Mouse (Mus musculus) limb, embryonic 11.5 days (tissue): ENCODE measurements at regions not wholly inside any gene's neighbourhood (a gene's known extent, or its start where the extent isn't known, plus 50 kb on each side); places are given as distances from the start of the nearest gene placed in this dataset. TPM values are rescaled to one million over a fixed set of nuclear protein-coding genes. Genes with fewer than 3 reads are reported as not detected.
A peak's percentile ranks its signal among the peaks of the same experiment; 100 is the strongest.
"Not testable (repeated sequence)": the region's sequence is repeated elsewhere in the genome, so short reads cannot be mapped to it uniquely, and the experiment has no call there.

Source experiments
- ATAC-seq: fragments of 200-750 bp; cut with Nextera tagmentation; 2 replicates; pipeline ENCODE4 v1.8.0; 2017; ENCODE audit warnings: low read depth; ENCODE audit not compliant: insufficient number of reproducible peaks, low FRiP score, low TSS enrichment
- DNase-seq: peaks from one replicate; pipeline ENCODE4 v3.0.0-alpha.2; 2015; ENCODE audit warnings: low spot score
- H3K27ac ChIP-seq: fragments of 300-500 bp; sonication (generic); replicated peaks from 2 replicates; pipeline ENCODE4 v1.5.1; 2014; ENCODE audit warnings: low read depth, mild to moderate bottlenecking, low read length
- H3K27me3 ChIP-seq: fragments of 300-500 bp; sonication (generic); 2 replicates; pipeline ENCODE4 v1.6.1; 2014; ENCODE audit warnings: mild to moderate bottlenecking, low read length, mixed read lengths; ENCODE audit not compliant: control insufficient read depth, insufficient read depth
- H3K36me3 ChIP-seq: fragments of 300-500 bp; sonication (generic); 2 replicates; pipeline ENCODE4 v1.6.1; 2014; ENCODE audit warnings: mild to moderate bottlenecking, low read length, moderate library complexity, mixed read lengths; ENCODE audit not compliant: control insufficient read depth, insufficient read depth
- H3K4me1 ChIP-seq: fragments of 300-500 bp; sonication (generic); 2 replicates; pipeline ENCODE4 v1.6.1; 2014; ENCODE audit warnings: low read length, mixed read lengths; ENCODE audit not compliant: control insufficient read depth, insufficient read depth
- H3K4me2 ChIP-seq: fragments of 300-500 bp; sonication (generic); 2 replicates; pipeline ENCODE4 v1.6.1; 2014; ENCODE audit warnings: low read depth, mild to moderate bottlenecking, moderate library complexity; ENCODE audit not compliant: severe bottlenecking
- H3K4me3 ChIP-seq: fragments of 300-500 bp; sonication (generic); 2 replicates; pipeline ENCODE4 v1.5.1; 2014; ENCODE audit warnings: low read depth, low read length
- H3K9ac ChIP-seq: fragments of 300-500 bp; sonication (generic); 2 replicates; pipeline ENCODE4 v1.6.1; 2014; ENCODE audit warnings: mild to moderate bottlenecking, low read length
- H3K9me3 ChIP-seq: fragments of 300-500 bp; sonication (generic); 2 replicates; pipeline ENCODE4 v1.6.1; 2016; ENCODE audit warnings: low read length; ENCODE audit not compliant: control insufficient read depth
- WGBS: fragments of 180-500 bp; shearing (Covaris S2); extraction: QIAGEN DNeasy Blood & Tissue Kit; methylation state at CpG from one replicate; pipeline ENCODE4 v1.1.7; 2014; 5-methylcytosine and 5-hydroxymethylcytosine counted together
- microRNA-seq: library from miRNA; unstranded; fragments of <30 nt; microRNA quantifications from one replicate; pipeline ENCODE4, GENCODE M21; 2016

DNA sequence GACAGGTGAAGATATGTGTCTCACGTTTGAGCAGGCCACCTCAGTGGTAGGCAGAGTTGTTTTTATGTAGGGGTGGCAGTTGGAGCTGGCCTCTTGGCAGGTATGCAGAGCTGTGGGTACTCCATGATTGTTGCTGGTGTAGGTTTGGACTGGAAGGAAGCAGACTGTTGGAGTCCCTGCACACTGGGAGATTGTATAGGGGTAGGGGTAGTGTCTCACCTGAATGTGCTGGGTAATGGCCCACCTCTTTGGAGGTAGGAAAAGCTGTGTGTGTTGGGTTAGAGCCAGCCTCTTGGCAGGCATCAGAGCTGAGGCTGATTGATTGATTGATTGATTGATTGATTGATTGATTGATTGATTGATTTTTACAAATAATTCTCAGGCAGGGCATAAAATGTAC, 79.6 kb upstream of the Myo9b start:
- 56% methylated on average over 1 of the region's 1 CpGs for WGBS
- not testable (repeated sequence) for DNase-seq, H3K9me3 ChIP-seq, H3K4me1 ChIP-seq, H3K4me2 ChIP-seq, H3K9ac ChIP-seq, H3K36me3 ChIP-seq, H3K27ac ChIP-seq, ATAC-seq, H3K27me3 ChIP-seq, H3K4me3 ChIP-seq

DNA sequence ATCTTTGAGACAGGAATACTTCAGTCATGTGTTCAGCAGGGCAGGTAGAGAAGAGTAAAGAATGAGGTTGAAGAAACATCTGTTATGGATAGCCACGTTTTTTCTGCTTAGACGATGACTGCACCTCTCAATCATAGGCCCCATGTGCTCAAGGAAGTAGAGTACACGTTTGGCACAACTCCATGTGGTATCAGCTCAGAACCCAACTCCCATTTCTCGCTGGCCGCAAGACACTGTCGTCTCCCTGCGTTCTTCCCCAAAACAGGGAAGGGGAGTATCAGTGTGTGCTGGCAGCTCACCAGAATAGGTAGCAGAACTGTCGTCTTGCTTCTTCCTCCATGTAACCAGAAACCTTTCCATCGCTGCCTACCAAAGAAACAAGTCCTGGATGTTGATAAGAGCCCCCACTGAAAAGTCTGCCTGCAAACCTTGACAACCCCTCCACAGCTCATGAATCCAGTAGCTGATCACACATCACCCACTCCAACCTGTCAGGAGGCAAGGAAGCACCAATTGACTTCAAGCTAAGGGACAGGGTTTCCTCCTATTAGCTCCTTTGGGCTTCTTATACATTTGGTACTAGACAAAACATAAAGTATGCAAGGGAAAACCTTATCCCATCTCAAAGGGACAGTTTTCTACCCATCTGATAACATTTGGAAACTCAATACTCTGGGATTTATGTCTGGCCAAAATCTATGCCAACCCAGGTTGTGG, 77.3 kb upstream of the Myo9b start:
- 75% methylated on average over 9 of the region's 9 CpGs for WGBS
- not testable (repeated sequence) for H3K27ac ChIP-seq, H3K4me1 ChIP-seq, H3K4me2 ChIP-seq, H3K27me3 ChIP-seq, DNase-seq, H3K36me3 ChIP-seq, H3K4me3 ChIP-seq, H3K9me3 ChIP-seq, H3K9ac ChIP-seq
- 0 out of 2 replicates have a peak, but pooled peaks have one; percentile 42 for ATAC-seq

Small RNA genes in the stretch of these regions (microRNA-seq; reads per million reads assigned to microRNA genes)
- not detected for gene Gm27628
